Mouse (Mus musculus): ENCODE measurements around the gene Birc3.
"Not testable (repeated sequence)": the region's sequence is repeated elsewhere in the genome, so short reads cannot be mapped to it uniquely, and the experiment has no call there.

The Birc3 gene

DNA sequence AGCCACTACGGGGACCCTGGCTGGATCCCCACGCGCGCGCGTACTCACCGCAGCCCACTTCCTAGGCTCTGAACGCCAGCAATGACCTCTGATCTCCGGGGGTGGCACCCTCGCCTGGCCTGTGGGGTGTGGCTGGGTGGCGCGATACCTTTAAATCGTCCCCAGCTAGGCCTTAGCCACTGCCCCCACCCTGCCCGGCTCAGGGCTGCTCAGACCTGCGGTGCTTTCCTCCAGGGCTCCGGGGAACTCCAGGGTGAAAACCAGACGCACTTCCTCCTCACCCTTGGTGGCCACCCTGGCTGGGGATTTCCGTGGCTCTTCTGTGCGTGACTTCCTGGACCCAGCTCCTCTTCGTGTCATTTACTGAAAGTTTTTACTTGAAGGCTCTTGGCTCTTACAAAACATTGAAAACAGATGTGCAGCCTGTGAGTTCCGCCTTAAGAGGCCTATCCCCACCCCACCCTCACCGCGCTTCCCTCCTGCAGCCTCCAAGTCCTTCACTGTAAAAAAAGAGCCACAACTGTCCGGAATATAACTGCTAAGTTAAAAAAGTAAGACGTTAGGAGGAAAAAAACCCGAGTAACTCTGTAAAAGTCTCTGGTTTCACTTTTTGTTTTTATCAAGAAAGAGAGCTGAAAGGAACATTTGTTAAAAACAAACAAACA lies at the start of gene Birc3:
Gene Birc3, minus strand, starts transcription at position 412 of the 665 bp plus-strand sequence.
- peak; percentile 97 for DNase-seq (ENCODE audit: low read depth, low spot score)

DNA sequence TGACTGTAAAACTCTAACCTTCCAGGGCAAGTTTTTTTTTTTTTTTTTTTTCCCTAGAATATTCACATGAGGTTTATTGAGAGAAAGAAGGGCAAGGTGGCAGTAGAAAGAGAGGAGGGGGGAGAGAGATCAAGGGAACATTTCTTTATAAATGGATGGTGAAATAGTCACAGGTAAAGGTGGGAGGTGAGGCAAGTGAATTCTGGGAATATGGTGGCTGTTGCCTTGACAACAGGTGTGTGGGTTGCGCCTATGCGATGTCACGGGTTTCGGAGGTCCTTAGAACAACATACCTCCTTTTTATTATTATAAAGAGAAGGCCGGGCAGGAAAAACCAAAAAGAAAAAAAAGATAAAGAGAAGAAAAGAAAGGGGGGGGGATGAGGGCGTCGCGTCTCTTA lies 41.9 kb upstream of the Birc3 start:
- no peak for DNase-seq (ENCODE audit: low read depth, low spot score)

GRCm38 (mm10) chr9:7914487-7914886 lies 41.5 kb upstream of the Birc3 start:
- DNase-seq (ENCODE audit: low read depth, low spot score) = peak; percentile 43

- no peak for DNase-seq (ENCODE audit: low read depth, low spot score)
Observed at GRCm38 (mm10) chr9:7913953-7914352, 41.0 kb upstream of the Birc3 start.

GRCm38 (mm10) chr9:7907351-7907985 lies 34.5 kb upstream of the Birc3 start:
- DNase-seq (ENCODE audit: low read depth, low spot score) = no peak

GRCm38 (mm10) chr9:7906564-7906963 lies 33.6 kb upstream of the Birc3 start:
- DNase-seq (ENCODE audit: low read depth, low spot score) = no peak

GRCm38 (mm10) chr9:7903825-7904224 lies 30.8 kb upstream of the Birc3 start:
- no peak for DNase-seq (ENCODE audit: low read depth, low spot score)

GRCm38 (mm10) chr9:7903262-7903661 lies 30.3 kb upstream of the Birc3 start:
- no peak for DNase-seq (ENCODE audit: low read depth, low spot score)

GRCm38 (mm10) chr9:7902311-7902710 lies 29.3 kb upstream of the Birc3 start:
- no peak for DNase-seq (ENCODE audit: low read depth, low spot score)

DNA sequence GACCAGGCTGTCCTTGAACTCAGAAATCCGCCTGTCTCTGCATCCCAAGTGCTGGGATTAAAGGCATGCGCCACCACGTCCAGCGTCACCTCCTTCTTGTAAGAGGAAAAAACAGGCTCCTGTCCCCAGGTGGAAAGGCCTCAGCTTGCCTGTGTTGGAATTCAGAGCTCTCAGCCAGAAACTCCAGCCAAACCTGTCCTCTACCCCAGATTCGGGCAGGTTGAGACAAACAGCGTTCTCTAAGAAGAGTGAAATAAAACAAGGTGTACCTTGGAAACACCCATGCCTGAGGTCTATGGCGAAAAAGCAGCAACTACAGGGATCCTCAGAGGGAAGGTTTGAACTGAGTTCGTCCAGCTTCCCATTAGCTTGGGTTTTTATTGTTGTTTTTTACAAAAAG lies 28.0 kb upstream of the Birc3 start:
- no peak for DNase-seq (ENCODE audit: low read depth, low spot score)

- DNase-seq (ENCODE audit: low read depth, low spot score) = peak; percentile 79
Observed at GRCm38 (mm10) chr9:7897502-7897901, 24.5 kb upstream of the Birc3 start.

DNA sequence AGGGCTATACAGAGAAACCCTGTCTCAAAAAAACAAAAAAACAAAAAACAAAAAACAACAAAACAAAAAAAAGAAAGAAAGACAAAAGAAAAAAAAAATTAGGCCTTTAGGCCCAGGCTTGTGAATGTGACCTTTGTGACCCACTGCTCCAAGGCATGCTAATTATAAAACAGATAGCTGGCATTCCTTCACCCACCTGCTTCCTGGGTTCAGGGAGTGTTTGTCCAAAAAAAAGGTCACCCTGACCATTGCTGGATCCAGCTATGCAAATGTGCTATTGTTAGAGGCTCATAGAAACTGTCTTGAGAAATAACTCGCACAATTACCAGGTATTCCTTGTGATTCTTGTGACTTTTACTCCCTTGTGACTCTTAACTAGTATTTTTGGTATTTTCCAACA lies 18.8 kb upstream of the Birc3 start:
- DNase-seq (ENCODE audit: low read depth, low spot score) = not testable (repeated sequence)

GRCm38 (mm10) chr9:7891177-7891576 lies 18.2 kb upstream of the Birc3 start:
- no peak for DNase-seq (ENCODE audit: low read depth, low spot score)

GRCm38 (mm10) chr9:7884346-7884745 lies 11.4 kb upstream of the Birc3 start:
- DNase-seq (ENCODE audit: low read depth, low spot score) = no peak

DNA sequence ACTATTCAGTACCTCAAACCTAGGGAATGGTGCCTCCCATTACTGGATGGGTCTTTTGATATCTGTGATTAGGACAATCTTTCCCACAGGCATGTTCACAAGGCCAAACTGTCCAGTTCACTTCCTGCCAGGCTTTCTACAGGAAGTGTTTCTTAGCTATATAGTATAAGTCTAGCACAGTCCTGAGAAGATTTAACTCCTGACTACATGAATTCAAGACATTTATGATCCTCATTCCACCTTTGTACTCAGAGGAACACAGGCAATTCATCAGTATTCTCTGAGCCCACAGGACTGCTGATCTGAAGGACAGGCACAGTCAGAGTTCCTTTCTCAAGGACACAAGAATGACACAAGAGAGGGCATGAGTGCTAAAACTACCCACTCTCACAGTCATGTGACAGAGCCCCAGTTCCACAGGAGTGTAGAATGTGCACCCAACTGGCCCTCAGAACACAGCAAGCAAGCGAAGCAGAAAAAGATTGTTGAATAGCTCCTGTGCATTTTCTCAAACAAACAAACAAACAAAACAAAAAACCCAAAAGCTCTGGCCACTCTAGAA lies 9.4 kb upstream of the Birc3 start:
- DNase-seq (ENCODE audit: low read depth, low spot score) = no peak

DNA sequence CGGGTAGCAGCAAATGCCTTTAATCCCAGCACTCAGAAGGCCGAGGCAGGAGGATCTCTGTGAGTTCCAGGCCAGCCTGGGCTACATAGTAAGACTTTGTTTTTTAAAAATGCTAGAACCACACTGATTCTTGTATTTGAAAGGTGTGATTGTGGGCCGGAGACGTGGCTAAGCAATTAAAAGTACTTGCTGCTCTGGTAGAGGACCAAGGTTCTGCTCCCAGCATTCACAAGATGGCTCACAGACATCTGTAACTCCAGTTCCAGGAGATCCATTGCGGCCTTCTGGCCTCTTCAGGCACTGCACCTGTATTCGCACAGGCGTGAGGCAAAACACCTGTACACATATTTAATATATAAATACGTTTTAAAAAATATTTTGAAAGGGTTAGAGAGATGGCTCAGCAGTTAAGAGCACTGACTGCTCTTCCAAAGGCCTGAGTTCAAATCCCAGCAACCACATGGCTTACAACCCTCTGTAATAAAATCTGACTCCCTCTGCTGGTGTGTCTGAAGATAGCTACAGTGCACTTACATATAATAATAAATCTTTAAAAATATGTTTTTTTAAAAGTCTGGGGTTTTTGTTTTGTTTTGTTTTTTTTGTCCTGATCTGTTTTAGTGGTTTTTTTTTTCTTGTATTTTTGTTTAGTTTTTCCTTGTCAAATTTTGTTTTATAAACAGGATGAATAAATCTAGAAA lies 675 bp upstream of the Birc3 start:
- DNase-seq (ENCODE audit: low read depth, low spot score) = peak; percentile 67

DNA sequence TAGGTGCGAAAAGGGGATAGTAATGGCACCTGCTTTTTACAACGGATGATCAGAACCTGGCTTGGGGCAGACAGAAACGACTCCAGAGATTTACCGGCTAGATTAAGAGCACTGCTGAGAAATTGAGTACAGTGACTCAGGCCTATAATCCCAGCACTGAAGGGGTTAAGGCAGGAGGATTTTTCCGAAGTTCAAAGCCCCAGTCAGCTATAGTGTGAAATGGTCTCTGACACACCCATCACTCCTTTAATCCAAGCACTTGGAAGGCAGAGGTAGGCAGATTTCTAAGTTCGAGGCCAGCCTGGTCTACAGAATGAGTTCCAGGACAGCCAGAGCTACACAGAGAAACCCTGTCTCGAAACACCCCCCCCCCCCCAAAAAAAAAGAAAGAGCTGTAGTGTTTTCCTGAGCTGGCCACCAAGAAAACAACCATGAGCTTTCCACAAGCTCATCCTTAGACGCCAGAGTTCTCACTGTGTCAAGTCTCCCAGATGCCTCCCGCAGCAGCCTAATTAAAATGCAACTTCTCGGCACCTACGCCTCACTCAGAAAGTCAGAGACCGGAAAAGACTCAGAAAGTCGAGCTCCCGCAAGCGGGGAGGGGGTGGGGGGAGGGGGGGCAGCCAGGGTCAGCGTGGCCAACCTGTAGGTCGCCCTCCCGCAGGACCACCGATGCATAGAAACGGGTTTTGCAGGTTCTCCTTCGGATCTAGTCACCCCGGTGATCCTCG lies 777 bp downstream of the Birc3 start:
- DNase-seq (ENCODE audit: low read depth, low spot score) = no peak

DNA sequence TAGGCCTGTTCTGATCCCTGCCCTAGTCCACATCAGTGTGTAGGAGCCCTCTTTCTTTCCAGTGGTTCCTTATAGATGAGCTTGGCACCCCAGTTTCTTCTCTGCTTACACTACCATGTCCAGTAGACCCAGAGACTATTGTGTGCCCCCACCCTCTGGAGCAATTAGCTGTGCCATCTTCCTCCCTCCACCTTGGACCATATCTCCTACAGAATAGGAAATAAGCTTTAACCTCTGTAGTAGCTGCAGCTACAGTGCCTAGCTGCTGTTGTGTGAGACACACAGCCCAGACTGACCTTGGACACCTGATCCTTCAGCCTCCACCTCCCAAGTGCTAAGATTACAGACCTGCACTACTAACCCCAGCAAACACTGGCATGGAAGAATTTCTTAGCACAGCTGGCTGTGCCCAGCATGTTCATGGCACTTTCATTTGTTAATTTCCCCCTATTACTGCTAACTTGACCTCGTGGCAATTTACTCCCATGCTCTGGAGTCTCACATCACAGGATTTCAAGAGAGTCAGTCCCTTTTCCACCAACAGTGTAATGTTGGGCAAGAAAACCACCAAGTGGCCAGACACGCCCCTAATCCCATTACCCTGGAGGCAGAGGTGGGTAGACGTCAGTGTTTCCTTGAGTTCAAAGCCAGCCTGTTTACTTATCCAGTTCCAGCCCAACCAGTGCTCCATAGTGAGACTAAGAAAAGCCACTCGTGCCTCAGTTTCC lies 1.5 kb downstream of the Birc3 start:
- peak; percentile 84 for DNase-seq (ENCODE audit: low read depth, low spot score)

GRCm38 (mm10) chr9:7870556-7871315 lies 2.2 kb downstream of the Birc3 start:
- DNase-seq (ENCODE audit: low read depth, low spot score) = peak; percentile 51

- DNase-seq (ENCODE audit: low read depth, low spot score) = peak; percentile 64
Observed at GRCm38 (mm10) chr9:7868838-7869491, 4.0 kb downstream of the Birc3 start.
